Mouse (Mus musculus) stomach, postnatal 0 days (tissue): ENCODE data around the gene Cdk5rap3. TPM values are rescaled to one million over a fixed set of nuclear protein-coding genes. Genes with fewer than 3 reads are reported as not detected.

ENCODE experiments used
- ATAC-seq: fragments of 200-750 bp; cut with Nextera tagmentation; 2 replicates; pipeline ENCODE4 v1.8.0; 2017; ENCODE audit not compliant: low FRiP score, low TSS enrichment
- DNase-seq: peaks from one replicate; pipeline ENCODE4 v3.0.0-alpha.2; 2016; ENCODE audit warnings: low spot score
- H3K27ac ChIP-seq: fragments of 300-500 bp; sonication (generic); replicated peaks from 2 replicates; pipeline ENCODE4 v1.5.1; 2014; ENCODE audit warnings: mild to moderate bottlenecking, control low read depth
- H3K27me3 ChIP-seq: fragments of 300-500 bp; sonication (generic); 2 replicates; pipeline ENCODE4 v1.6.1; 2014; ENCODE audit warnings: low read length; ENCODE audit not compliant: control insufficient read depth, insufficient read depth
- H3K36me3 ChIP-seq: fragments of 300-500 bp; sonication (generic); 2 replicates; pipeline ENCODE4 v1.6.1; 2014; ENCODE audit warnings: low read length, mixed read lengths; ENCODE audit not compliant: control insufficient read depth, insufficient read depth
- H3K4me1 ChIP-seq: fragments of 300-500 bp; sonication (generic); replicated peaks from 2 replicates; pipeline ENCODE4 v1.6.1; 2014; ENCODE audit warnings: antibody characterized with exemption; ENCODE audit not compliant: control insufficient read depth, insufficient read depth
- H3K4me2 ChIP-seq: fragments of 300-500 bp; sonication (generic); replicated peaks from 2 replicates; pipeline ENCODE4 v1.6.1; 2014; ENCODE audit warnings: low read depth, mild to moderate bottlenecking, control low read depth, moderate library complexity
- H3K4me3 ChIP-seq: fragments of 300-500 bp; sonication (generic); 2 replicates; pipeline ENCODE4 v1.5.1; 2014; ENCODE audit warnings: low read depth, low read length, control low read depth
- H3K9ac ChIP-seq: fragments of 300-500 bp; sonication (generic); 2 replicates; pipeline ENCODE4 v1.6.1; 2014; ENCODE audit warnings: mild to moderate bottlenecking, low read length, control low read depth, mixed read lengths
- H3K9me3 ChIP-seq: fragments of 300-500 bp; sonication (generic); 2 replicates; pipeline ENCODE4 v1.6.1; 2016; ENCODE audit warnings: low read length; ENCODE audit not compliant: control insufficient read depth
- CTCF ChIP-seq: IDR thresholded peaks from 2 replicates; pipeline ENCODE4 v1.5.1; 2016; ENCODE audit warnings: antibody characterized with exemption, low read depth, mild to moderate bottlenecking, moderate library complexity
- EP300 ChIP-seq: optimal IDR thresholded peaks from 2 replicates; pipeline ENCODE3; 2016; ENCODE audit warnings: antibody characterized with exemption
- WGBS: fragments of 180-500 bp; shearing (Covaris S2); extraction: QIAGEN DNeasy Blood & Tissue Kit; methylation state at CpG from one replicate; pipeline ENCODE4 v1.1.7; 2014; 5-methylcytosine and 5-hydroxymethylcytosine counted together
- polyA plus RNA-seq: library from polyadenylated mRNA; unstranded; fragments of >200 nt; fragmentation: Nextera tagmentation; extraction: Ambion mirVana; gene quantifications from 2 replicates; pipeline ENCODE4 v1.2.1, GENCODE M21; 2015

The Cdk5rap3 gene
- polyA plus RNA-seq, 1 experiment from 2014 or later, result 61.7 TPM

DNA sequence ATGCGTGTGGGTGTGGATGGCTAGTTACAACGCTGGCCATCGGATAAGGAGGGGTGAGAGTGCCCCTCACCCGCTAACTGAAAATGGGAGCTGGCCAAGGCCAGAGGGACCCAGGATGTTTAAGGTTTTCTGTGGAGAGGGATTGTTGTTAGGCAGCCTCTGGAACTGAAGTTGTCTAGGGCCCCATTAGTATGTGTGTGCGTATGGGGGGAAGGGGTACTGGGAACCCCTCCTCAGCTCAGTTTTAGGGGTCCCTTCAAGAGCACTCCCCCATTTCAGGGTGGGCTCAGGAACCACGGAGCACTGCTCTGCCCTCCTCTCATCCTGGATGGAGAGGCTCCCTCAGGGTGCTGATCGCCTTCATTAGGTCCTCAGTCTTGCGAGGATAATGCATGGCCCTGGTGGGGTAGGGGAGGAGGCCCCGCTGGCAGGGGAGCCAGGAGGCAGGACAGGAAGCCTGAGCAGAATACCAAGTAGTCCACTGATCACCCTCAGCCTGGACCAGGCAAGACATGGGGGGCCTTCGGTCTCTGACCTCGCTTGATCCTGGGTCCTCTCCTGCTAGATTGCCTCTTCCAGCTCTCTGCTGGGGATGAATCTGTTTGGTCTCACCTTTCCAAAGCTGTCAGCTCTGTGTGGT, 23.0 kb downstream of the Cdk5rap3 start:
- no peak for DNase-seq
- no peak for ATAC-seq
- H3K4me2 ChIP-seq, result no peak overlapping the region
- H3K4me3 ChIP-seq, result no peak overlapping the region
- no peaks in the 10 kb centered on the region for H3K9me3 ChIP-seq
- no peaks in the 10 kb centered on the region for H3K4me1 ChIP-seq
- 57% methylated on average over 11 of the region's 11 CpGs for WGBS
- H3K27me3 ChIP-seq, result no peaks in the 10 kb centered on the region
- no peak overlapping the region for H3K27ac ChIP-seq
- TF ChIP-seq CTCF, result no peak
- no peak for TF ChIP-seq EP300
- H3K36me3 ChIP-seq, result no peaks in the 10 kb centered on the region
- H3K9ac ChIP-seq, result no peak overlapping the region

DNA sequence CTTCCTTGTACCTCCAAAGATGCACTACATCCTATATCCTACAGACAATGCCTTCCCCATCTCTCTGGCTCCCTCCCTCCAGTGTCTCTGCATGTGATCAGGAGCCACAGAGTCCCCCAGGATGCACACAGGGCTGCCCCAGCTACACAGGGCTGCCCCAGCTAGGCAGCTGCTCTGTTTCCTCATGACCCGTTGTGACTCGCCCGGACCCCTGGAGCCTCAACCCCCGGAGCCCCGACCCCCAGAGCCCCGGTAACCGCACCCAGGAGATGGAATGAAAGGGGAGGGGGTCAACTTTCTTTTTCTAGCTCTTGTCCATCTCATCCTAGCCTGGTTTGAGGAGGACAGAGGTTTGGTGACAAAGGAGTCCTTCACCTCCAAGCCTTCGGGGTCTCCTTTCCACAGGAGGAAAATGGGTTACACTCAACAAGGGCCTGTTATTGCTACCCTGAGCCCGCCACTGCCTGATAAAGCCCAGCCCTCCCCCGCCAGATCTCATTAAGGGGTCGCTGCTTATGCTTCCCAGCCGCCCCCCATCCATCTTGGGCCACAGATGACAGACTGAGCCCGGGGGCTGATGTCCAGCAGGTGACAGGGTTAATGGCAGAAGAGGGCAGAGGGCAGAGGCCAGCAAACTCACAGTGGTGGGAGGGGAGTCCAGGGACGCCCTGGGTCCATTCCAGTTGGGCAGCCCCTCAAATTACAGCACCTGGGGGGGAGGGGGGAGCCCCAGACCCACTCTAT, 24.3 kb downstream of the Cdk5rap3 start:
- no peaks in the 10 kb centered on the region for H3K9me3 ChIP-seq
- no peak overlapping the region for H3K4me2 ChIP-seq
- H3K9ac ChIP-seq, result no peak overlapping the region
- H3K4me3 ChIP-seq, result no peak overlapping the region
- 28% methylated on average over 14 of the region's 14 CpGs for WGBS
- H3K27ac ChIP-seq, result no peak overlapping the region
- H3K36me3 ChIP-seq, result no peaks in the 10 kb centered on the region
- DNase-seq (no peak), ATAC-seq (no peak)
- TF ChIP-seq CTCF (no peak), EP300 (no peak)
- no peaks in the 10 kb centered on the region for H3K4me1 ChIP-seq
- H3K27me3 ChIP-seq, result no peaks in the 10 kb centered on the region

DNA sequence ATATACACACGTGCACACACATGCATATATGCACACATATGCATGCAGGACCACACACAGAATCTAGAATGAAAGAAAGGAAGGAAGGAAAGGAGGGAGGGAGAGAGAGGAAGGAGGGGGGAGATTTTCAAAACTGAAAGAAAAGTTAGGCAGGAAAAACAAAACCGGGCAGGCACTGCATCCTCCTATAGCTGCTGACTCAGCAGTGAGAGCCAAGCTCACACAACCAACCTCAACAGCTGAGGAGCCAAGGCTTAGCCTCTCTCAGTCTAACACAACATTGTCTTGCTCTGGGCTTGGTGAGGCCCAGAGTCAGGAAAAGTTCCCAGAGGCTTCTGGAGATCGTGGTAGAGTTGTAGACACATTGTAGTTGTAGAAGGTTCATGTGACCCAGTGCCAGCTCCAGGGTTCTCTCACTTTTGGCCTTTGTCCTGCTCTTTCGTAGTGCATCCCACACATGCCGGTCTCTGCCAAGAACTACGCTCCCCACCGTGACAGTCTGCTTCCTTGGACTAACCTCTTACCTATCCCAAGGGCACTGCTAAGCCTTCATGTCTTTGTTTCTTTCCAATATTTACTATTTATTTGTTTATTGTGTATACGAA, 29.3 kb downstream of the Cdk5rap3 start:
- Histone ChIP-seq H3K9me3 (no peaks in the 10 kb centered on the region), H3K9ac (no peak overlapping the region), H3K27ac (no peak overlapping the region), H3K27me3 (no peaks in the 10 kb centered on the region), H3K36me3 (no peaks in the 10 kb centered on the region), H3K4me3 (no peak overlapping the region), H3K4me1 (no peaks in the 10 kb centered on the region), H3K4me2 (no peak overlapping the region)
- no peak for ATAC-seq
- DNase-seq, result no peak
- WGBS, result 72% methylated on average over 8 of the region's 8 CpGs
- TF ChIP-seq CTCF (no peak), EP300 (no peak)

DNA sequence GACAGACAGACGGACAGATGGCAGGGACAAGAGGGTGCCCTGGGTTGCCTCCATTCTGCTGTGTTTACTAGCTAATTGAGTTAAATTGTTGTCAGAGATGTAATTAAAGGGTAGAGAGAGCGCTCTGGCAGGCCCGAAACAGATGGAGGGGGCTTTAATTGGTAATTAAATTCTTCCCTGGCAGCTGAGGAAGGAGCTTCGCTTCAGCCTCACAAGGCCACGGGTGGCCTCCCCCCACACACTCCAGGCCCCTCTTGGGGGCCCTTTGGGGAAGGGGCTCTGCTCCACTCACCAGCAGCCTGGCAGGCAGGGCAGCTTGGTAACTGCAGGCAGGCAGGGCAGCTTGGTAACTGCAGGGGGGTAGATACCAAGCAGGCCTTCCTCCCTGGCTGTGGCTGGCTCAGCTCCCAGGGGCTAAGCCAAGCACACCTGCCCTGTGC, 30.4 kb downstream of the Cdk5rap3 start:
- H3K9me3 ChIP-seq, result no peaks in the 10 kb centered on the region
- TF ChIP-seq CTCF (no peak), EP300 (no peak)
- H3K36me3 ChIP-seq, result no peaks in the 10 kb centered on the region
- DNase-seq, result no peak
- no peaks in the 10 kb centered on the region for H3K4me1 ChIP-seq
- H3K27me3 ChIP-seq, result no peaks in the 10 kb centered on the region
- no peak for ATAC-seq
- H3K4me2 ChIP-seq, result no peak overlapping the region
- H3K27ac ChIP-seq, result no peak overlapping the region
- H3K4me3 ChIP-seq, result no peak overlapping the region
- H3K9ac ChIP-seq, result no peak overlapping the region
- 60% methylated on average over 4 of the region's 5 CpGs for WGBS

- H3K4me1 ChIP-seq, result no peaks in the 10 kb centered on the region
- no peaks in the 10 kb centered on the region for H3K9me3 ChIP-seq
- WGBS, result 78% methylated on average over 9 of the region's 9 CpGs
- no peak overlapping the region for H3K4me3 ChIP-seq
- no peaks in the 10 kb centered on the region for H3K27me3 ChIP-seq
- no peak overlapping the region for H3K9ac ChIP-seq
- no peak for DNase-seq
- H3K4me2 ChIP-seq, result no peak overlapping the region
- no peak overlapping the region for H3K27ac ChIP-seq
- TF ChIP-seq CTCF (no peak), EP300 (no peak)
- no peaks in the 10 kb centered on the region for H3K36me3 ChIP-seq
- no peak for ATAC-seq
Measured at GRCm38 (mm10) chr11:96880296-96880695, 36.0 kb downstream of the Cdk5rap3 start.

DNA sequence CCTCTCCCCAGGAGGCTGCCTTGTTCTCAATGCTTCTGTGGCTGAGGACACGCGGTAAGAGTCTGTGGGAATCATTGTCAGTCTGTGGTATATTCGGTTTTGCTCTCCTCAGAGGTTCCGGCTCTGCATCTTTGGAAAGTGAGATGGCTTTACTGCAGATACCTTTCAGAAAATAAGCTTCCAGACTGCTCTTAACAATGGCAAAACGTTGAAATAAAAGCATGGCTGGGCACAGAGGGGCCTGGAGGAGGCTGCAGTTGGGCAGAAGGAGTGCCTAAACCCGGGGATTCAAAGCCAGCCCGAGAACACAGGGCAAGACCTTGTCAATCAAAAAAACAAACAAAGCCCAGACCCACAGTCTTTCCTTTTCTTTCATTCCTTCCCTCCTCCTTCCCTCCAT, 36.9 kb downstream of the Cdk5rap3 start:
- Histone ChIP-seq H3K27ac (no peak overlapping the region), H3K36me3 (no peaks in the 10 kb centered on the region), H3K4me3 (no peak overlapping the region), H3K9ac (no peak overlapping the region), H3K9me3 (no peaks in the 10 kb centered on the region), H3K27me3 (no peaks in the 10 kb centered on the region), H3K4me2 (no peak overlapping the region), H3K4me1 (no peaks in the 10 kb centered on the region)
- TF ChIP-seq EP300, result no peak
- TF ChIP-seq CTCF, result no peak
- ATAC-seq, result no peak
- no peak for DNase-seq
- WGBS, result 37% methylated on average over 7 of the region's 7 CpGs
